Mouse (Mus musculus) lung, embryonic 16.5 days (tissue): ENCODE results near the gene Apobec3. TPM values are rescaled to one million over a fixed set of nuclear protein-coding genes. Genes with fewer than 3 reads are reported as not detected.
"Not testable (repeated sequence)": the region's sequence is repeated elsewhere in the genome, so short reads cannot be mapped to it uniquely, and the experiment has no call there.

Experiments used
- ATAC-seq: fragments of 200-750 bp; cut with Nextera tagmentation; 2 replicates; pipeline ENCODE4 v1.8.0; 2017; ENCODE audit warnings: low read depth, mild to moderate bottlenecking, moderate library complexity
- H3K27ac ChIP-seq: fragments of 300-500 bp; sonication (generic); 2 replicates; pipeline ENCODE4 v1.5.1; 2014; ENCODE audit warnings: mild to moderate bottlenecking, control low read depth, low read length
- H3K27me3 ChIP-seq: fragments of 300-500 bp; sonication (generic); 2 replicates; pipeline ENCODE4 v1.6.1; 2014; ENCODE audit warnings: low read depth, low read length, mixed read lengths; ENCODE audit not compliant: control insufficient read depth, insufficient read depth
- H3K36me3 ChIP-seq: fragments of 300-500 bp; sonication (generic); 2 replicates; pipeline ENCODE4 v1.6.1; 2014; ENCODE audit warnings: low read length; ENCODE audit not compliant: control insufficient read depth, insufficient read depth
- H3K4me1 ChIP-seq: fragments of 300-500 bp; sonication (generic); replicated peaks from 2 replicates; pipeline ENCODE4 v1.6.1; 2014; ENCODE audit warnings: low read length, mixed read lengths; ENCODE audit not compliant: control insufficient read depth, insufficient read depth
- H3K4me2 ChIP-seq: fragments of 300-500 bp; sonication (generic); 2 replicates; pipeline ENCODE4 v1.6.1; 2014; ENCODE audit warnings: low read depth, low read length, control low read depth
- H3K4me3 ChIP-seq: fragments of 300-500 bp; sonication (generic); 2 replicates; pipeline ENCODE4 v1.5.1; 2014; ENCODE audit warnings: mild to moderate bottlenecking, low read length, control low read depth
- H3K9ac ChIP-seq: fragments of 300-500 bp; sonication (generic); 2 replicates; pipeline ENCODE4 v1.6.1; 2014; ENCODE audit warnings: low read length, control low read depth
- H3K9me3 ChIP-seq: fragments of 300-500 bp; sonication (generic); 2 replicates; pipeline ENCODE4 v1.6.1; 2016; ENCODE audit warnings: low read length; ENCODE audit not compliant: control insufficient read depth
- WGBS: fragments of 180-500 bp; shearing (Covaris S2); extraction: QIAGEN DNeasy Blood & Tissue Kit; methylation state at CpG from one replicate; pipeline ENCODE4 v1.1.7; 2014; 5-methylcytosine and 5-hydroxymethylcytosine counted together
- polyA plus RNA-seq: library from polyadenylated mRNA; unstranded; fragments of >200 nt; fragmentation: Nextera tagmentation; extraction: Ambion mirVana; gene quantifications from 2 replicates; pipeline ENCODE4 v1.2.1, GENCODE M21; 2015

Apobec3 gene
- polyA plus RNA-seq, 1 experiment from 2014 or later = 43.2 TPM

DNA sequence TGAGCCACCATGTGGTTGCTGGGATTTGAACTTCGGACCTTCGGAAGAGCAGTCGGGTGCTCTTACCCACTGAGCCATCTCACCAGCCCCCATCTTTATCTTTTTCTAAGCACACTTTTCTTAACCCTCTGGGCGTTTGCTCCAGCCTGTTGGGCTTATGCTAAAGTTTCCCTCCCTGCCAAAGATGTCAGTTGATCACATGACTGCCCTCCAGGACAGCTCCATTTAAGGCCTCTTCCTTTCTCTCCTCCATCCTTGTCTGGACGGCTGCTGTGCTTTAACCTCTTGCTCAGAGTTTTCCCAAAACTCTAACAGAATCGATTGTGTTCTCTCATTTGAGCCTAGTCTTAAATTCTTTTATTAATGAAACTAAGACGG lies 44.9 kb downstream of the Apobec3 start:
- no peak for ATAC-seq
- WGBS = 66% methylated on average over 7 of the region's 7 CpGs
- Histone ChIP-seq H3K4me3 (no peak overlapping the region), H3K27ac (no peak overlapping the region), H3K9me3 (no peaks in the 10 kb centered on the region), H3K9ac (no peak overlapping the region), H3K4me1 (peaks cover 19% of the 10 kb centered on the region), H3K36me3 (no peaks in the 10 kb centered on the region), H3K27me3 (peaks cover 19% of the 10 kb centered on the region), H3K4me2 (no peak overlapping the region)

DNA sequence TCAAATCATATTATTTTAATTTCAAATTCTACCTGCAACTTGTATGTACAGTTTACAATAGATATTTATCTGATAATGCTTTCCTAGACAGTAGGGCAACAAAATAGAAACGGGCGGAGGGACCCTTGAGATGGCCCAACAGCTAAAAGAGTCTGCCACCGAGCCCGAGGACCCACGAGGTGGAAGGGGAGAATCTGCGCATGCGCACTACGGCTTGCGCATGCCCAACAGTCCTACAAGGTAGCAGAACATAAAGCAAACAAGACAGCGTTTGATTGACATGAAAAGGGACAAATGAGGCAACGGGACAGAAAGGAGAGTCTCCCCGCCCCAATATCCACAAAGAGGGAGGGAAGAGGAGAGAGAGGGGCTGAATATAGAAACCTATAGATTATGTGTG lies 47.6 kb downstream of the Apobec3 start:
- no peak overlapping the region for H3K27ac ChIP-seq
- H3K27me3 ChIP-seq = peaks cover 3% of the 10 kb centered on the region
- 82% methylated on average over 12 of the region's 12 CpGs for WGBS
- no peak for ATAC-seq
- H3K4me1 ChIP-seq = peaks cover 5% of the 10 kb centered on the region
- H3K4me2 ChIP-seq = no peak overlapping the region
- H3K9me3 ChIP-seq = no peaks in the 10 kb centered on the region
- no peaks in the 10 kb centered on the region for H3K36me3 ChIP-seq
- H3K4me3 ChIP-seq = no peak overlapping the region
- no peak overlapping the region for H3K9ac ChIP-seq

DNA sequence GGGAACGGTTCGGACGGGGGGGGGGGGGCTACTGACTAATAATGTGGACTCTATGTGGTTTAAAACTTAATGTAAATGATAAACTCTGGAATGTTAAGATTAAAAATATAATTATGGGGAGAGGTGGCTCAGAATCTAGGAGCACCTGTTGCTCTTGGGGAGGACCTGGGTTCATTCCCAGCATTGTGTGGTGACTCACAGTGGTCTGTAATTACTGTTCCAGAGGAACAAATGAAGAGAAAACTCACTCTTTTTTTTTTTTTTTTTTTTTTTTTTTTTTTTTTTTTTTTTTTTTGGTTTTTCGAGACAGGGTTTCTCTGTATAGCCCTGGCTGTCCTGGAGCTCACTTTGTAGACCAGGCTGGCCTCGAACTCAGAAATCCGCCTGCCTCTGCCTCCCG lies 48.0 kb downstream of the Apobec3 start:
- 79% methylated on average over 5 of the region's 7 CpGs for WGBS
- not testable (repeated sequence) for ATAC-seq, H3K4me1 ChIP-seq, H3K27me3 ChIP-seq, H3K27ac ChIP-seq, H3K4me3 ChIP-seq, H3K9ac ChIP-seq, H3K9me3 ChIP-seq, H3K4me2 ChIP-seq, H3K36me3 ChIP-seq

DNA sequence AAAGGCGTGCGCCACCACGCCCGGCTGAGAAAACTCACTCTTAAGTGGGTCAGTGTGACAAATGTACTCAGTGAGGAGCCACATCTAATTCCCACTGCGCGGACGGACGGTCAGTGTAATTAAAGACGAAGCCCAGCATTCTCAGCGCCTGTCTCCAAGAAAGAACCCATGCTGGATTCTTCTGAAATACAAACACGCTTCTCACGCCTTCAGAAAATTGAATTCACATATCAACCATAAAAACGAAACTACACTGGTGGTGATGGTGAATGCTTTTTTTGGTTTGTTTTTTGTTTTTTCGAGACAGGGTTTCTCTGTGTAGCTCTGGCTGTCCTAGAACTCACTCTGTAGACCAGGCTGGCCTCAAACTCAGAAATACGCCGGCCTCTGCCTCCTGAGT lies 48.5 kb downstream of the Apobec3 start:
- Histone ChIP-seq H3K4me2 (no peak overlapping the region), H3K9me3 (no peaks in the 10 kb centered on the region), H3K4me3 (no peak overlapping the region), H3K27ac (no peak overlapping the region), H3K9ac (no peak overlapping the region), H3K27me3 (no peaks in the 10 kb centered on the region), H3K36me3 (no peaks in the 10 kb centered on the region), H3K4me1 (no peaks in the 10 kb centered on the region; the same call in 1 of the 2 replicates)
- ATAC-seq = no peak
- 83% methylated on average over 16 of the region's 16 CpGs for WGBS

DNA sequence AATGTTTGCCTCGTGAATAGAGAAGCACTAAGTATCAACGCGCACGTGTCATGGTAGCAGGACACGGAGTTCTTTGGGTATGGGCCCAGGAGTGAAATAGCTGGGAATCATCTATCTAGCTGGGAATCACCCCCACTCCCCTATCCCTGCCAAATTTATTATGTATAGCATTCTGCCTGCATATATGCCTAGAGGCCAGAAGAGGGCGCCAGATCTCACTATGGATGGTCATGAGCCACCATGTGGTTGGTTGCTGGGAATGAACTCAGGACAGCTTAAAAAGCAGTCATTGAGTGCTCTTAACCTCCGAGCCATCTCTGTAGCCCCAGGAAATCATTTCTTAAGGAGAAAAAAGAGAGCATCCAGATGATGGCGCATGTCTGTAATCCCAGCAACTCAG lies 49.5 kb downstream of the Apobec3 start:
- Histone ChIP-seq H3K4me1 (no peaks in the 10 kb centered on the region), H3K27me3 (no peaks in the 10 kb centered on the region), H3K27ac (no peak overlapping the region), H3K36me3 (no peaks in the 10 kb centered on the region), H3K9me3 (no peaks in the 10 kb centered on the region), H3K4me2 (no peak overlapping the region), H3K9ac (no peak overlapping the region), H3K4me3 (no peak overlapping the region)
- WGBS = 20% methylated on average over 8 of the region's 8 CpGs
- ATAC-seq = no peak

- no peak overlapping the region for H3K9ac ChIP-seq
- no peaks in the 10 kb centered on the region for H3K36me3 ChIP-seq
- H3K27ac ChIP-seq = no peak overlapping the region
- 85% methylated on average over 6 of the region's 6 CpGs for WGBS
- H3K9me3 ChIP-seq = no peaks in the 10 kb centered on the region
- no peak for ATAC-seq
- no peak overlapping the region for H3K4me3 ChIP-seq
- no peak overlapping the region for H3K4me2 ChIP-seq
- H3K4me1 ChIP-seq = no peaks in the 10 kb centered on the region
- no peaks in the 10 kb centered on the region for H3K27me3 ChIP-seq
These were observed 51.1 kb downstream of the Apobec3 start for GRCm38 (mm10) chr15:79942541-79942940.

GRCm38 (mm10) chr15:79943584-79943983 lies 52.1 kb downstream of the Apobec3 start:
- Histone ChIP-seq H3K4me2 (no peak overlapping the region), H3K36me3 (no peaks in the 10 kb centered on the region), H3K4me3 (no peak overlapping the region), H3K27me3 (no peaks in the 10 kb centered on the region), H3K9ac (no peak overlapping the region), H3K9me3 (no peaks in the 10 kb centered on the region), H3K4me1 (no peaks in the 10 kb centered on the region), H3K27ac (no peak overlapping the region)
- WGBS = 79% methylated on average over 3 of the region's 3 CpGs
- no peak for ATAC-seq

DNA sequence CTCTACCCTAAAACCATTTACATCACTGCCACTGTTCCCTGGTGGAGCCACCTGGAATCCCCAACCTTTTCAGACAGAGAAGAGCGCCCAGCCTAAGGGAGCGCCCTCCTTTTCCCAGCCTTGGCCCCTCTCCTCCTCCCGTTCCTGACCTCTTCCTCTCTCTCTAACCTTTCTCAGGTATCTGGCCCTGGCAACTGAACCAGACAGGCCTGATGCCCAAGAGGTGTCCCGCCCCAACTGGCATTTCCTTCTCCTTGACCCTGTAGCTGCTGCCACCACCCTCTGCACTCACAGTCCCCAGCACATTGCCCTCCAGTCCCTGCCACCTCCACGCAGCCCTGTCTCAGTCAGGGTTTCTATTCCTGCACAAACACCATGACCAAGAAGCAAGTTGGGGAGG lies 53.5 kb downstream of the Apobec3 start:
- Histone ChIP-seq H3K9me3 (no peaks in the 10 kb centered on the region), H3K4me3 (no peak overlapping the region), H3K27me3 (no peaks in the 10 kb centered on the region), H3K4me2 (no peak overlapping the region), H3K9ac (no peak overlapping the region), H3K27ac (no peak overlapping the region), H3K36me3 (no peaks in the 10 kb centered on the region), H3K4me1 (peaks cover 3% of the 10 kb centered on the region)
- 70% methylated on average over 5 of the region's 5 CpGs for WGBS
- no peak for ATAC-seq

GRCm38 (mm10) chr15:79946022-79946421 lies 54.6 kb downstream of the Apobec3 start:
- ATAC-seq = peak; percentile 80
- Histone ChIP-seq H3K36me3 (no peaks in the 10 kb centered on the region), H3K27me3 (no peaks in the 10 kb centered on the region), H3K4me2 (no peak overlapping the region), H3K27ac (no peak overlapping the region), H3K9me3 (no peaks in the 10 kb centered on the region), H3K9ac (no peak overlapping the region), H3K4me1 (peaks cover 12% of the 10 kb centered on the region), H3K4me3 (no peak overlapping the region)
- 7% methylated on average over 4 of the region's 4 CpGs for WGBS

DNA sequence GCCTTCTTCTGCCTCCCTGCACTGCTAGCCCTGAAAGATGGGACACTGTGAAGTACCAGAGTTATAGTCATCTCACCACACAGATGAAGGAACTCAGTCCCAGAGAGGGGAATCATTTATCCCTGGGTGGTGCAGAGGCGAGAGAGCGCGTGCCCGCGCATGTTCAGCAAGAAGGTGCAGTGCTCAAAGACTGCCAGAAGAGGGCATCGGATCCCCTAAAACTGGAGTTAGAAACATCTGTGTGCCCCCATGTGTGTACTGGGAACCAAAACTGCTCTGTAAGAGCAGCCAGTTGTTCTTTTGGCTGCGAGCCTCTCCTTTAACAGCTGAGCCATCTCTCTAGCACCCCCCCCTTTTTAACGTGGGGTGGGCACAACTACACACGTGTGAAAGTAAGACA lies 55.3 kb downstream of the Apobec3 start:
- no peaks in the 10 kb centered on the region for H3K9me3 ChIP-seq
- H3K4me2 ChIP-seq = no peak overlapping the region
- H3K36me3 ChIP-seq = no peaks in the 10 kb centered on the region
- WGBS = 59% methylated on average over 9 of the region's 9 CpGs
- H3K27me3 ChIP-seq = no peaks in the 10 kb centered on the region
- no peak for ATAC-seq
- H3K4me3 ChIP-seq = no peak overlapping the region
- H3K4me1 ChIP-seq = peaks cover 19% of the 10 kb centered on the region
- no peak overlapping the region for H3K9ac ChIP-seq
- H3K27ac ChIP-seq = no peak overlapping the region
